In the genomic region with DNA sequence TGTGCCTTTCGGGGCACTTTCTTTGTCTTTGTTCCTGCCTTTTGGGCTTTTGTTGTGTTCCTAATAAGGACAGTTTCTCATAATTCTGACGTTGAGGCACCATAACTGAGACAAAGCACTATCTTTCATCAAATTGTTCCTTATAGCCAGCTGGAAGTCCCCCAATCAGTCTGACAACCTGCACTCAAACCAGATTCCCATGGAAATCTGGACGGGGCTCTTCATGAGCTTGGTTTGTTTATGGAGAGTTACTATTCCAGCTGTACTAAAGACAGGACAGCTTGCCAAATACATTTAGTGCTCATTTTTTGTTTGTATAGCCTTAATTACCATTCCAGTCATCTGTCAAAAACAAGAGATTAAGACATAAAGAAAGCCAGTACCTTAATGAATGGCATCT, we compare ENCODE assay signal across 15 mouse cellular contexts.
"Had no signal": no experiment of that assay in that cellular context is flagged by ENCODE, and none has a peak within 500 bp of the region (broad histone marks: within the 10 kb centered on the region; RNA-seq: fewer than 3 reads in every experiment).

No protein-coding gene starts in this region.

- H3K36me3 ChIP-seq: kidney, embryonic 15.5 days; limb, embryonic 13.5 days; liver, embryonic 13.5 days; midbrain, embryonic 12.5 days; neural tube, embryonic 13.5 days had no signal

- H3K4me2 ChIP-seq: kidney, embryonic 15.5 days; limb, embryonic 13.5 days; liver, embryonic 13.5 days; midbrain, embryonic 12.5 days; neural tube, embryonic 13.5 days had no signal

- H3K27ac ChIP-seq: kidney, embryonic 15.5 days; limb, embryonic 13.5 days; liver, embryonic 13.5 days; midbrain, embryonic 12.5 days; neural tube, embryonic 13.5 days had no signal

- H3K9me3 ChIP-seq: kidney, embryonic 15.5 days; limb, embryonic 13.5 days; liver, embryonic 13.5 days; midbrain, embryonic 12.5 days; neural tube, embryonic 13.5 days had no signal

- H3K4me3 ChIP-seq: kidney, embryonic 15.5 days; limb, embryonic 13.5 days; liver, embryonic 13.5 days; midbrain, embryonic 12.5 days; neural tube, embryonic 13.5 days had no signal

- H3K27me3 ChIP-seq: kidney, embryonic 15.5 days; limb, embryonic 13.5 days; liver, embryonic 13.5 days; midbrain, embryonic 12.5 days; neural tube, embryonic 13.5 days had no signal

- H3K4me1 ChIP-seq: kidney, embryonic 15.5 days; midbrain, embryonic 12.5 days; neural tube, embryonic 13.5 days had no signal

- ATAC-seq: midbrain, embryonic 16.5 days had no signal

- H3K9ac ChIP-seq: kidney, embryonic 15.5 days; limb, embryonic 13.5 days; liver, embryonic 13.5 days; midbrain, embryonic 12.5 days; neural tube, embryonic 13.5 days had no signal

- DNase-seq: kidney, adult 2 months; kidney, postnatal 14 days; left cerebral cortex, postnatal 4 days; liver, embryonic 13.5 days; lung, postnatal 10 days; retina, postnatal 1 day; right cerebral cortex, postnatal 4 days; spleen, adult 18-20 months; thymus, adult 18-20 months; thymus, postnatal 14 days had no signal
